Mouse (Mus musculus): ENCODE data around the gene Bet1. TPM values are rescaled to one million over a fixed set of nuclear protein-coding genes. Genes with fewer than 3 reads are reported as not detected.

Gene Bet1
- polyA plus RNA-seq, 1 experiment from 2014 or later, result 40.0 TPM

Other genes starting within 250 kb of the Bet1 start
- 15.8 and 23.1 TPM in 2 replicates for gene Tfpi2, start 98.1 kb downstream of the Bet1 start, polyA plus RNA-seq (2015; fragmentation: Nextera tagmentation; extraction: Ambion mirVana)
- gene Gngt1, start 93.2 kb downstream of the Bet1 start, polyA plus RNA-seq (2015; fragmentation: Nextera tagmentation; extraction: Ambion mirVana), result not detected in 2 replicates
- 21.1 and 24.5 TPM in 2 replicates for gene Gng11, start 83.1 kb downstream of the Bet1 start, polyA plus RNA-seq (2015; fragmentation: Nextera tagmentation; extraction: Ambion mirVana)